9 mouse cellular contexts compared by ENCODE assay signal in the genomic region with DNA sequence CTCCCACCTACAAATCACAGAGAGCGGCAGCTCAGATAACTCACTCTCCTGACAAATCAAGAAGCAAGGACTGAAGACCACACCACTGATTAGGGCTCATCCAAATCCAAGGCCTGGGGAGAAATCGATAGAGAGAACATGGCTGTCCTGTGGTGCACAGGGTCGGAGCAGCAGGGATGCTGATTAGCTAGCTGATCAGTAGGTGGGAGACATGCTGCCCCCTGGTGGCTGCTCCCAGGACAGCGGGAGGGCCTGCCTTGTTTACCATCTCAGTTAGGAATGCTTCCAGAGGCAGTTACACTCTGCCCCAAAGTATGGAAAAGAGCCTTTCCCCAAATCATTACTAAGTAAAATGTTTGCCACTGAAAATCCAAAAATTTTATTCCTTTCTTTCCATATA.
A peak's percentile ranks its signal among the peaks of the same experiment; 100 is the strongest.
DNase-seq lines count a peak whose midpoint lies in the region; ATAC-seq and TF ChIP-seq lines count a peak whose summit lies in the region.
"Had no signal": no experiment of that assay in that cellular context is flagged by ENCODE, and none has a peak within 500 bp of the region (broad histone marks: within the 10 kb centered on the region; RNA-seq: fewer than 3 reads in every experiment).

No protein-coding gene starts in this region.

- intact Hi-C loops in heart, postnatal 10 days (cut with DNase I) = loop anchor here (1.0 to 5.0 kb wide), 3 partner anchors 267 to 611 kb away; no protein-coding TSS in a partner anchor

- no peaks in the 10 kb centered on the region for H3K9me3 ChIP-seq in G1E (replicated peaks)

- no peaks in the 10 kb centered on the region for H3K27me3 ChIP-seq in G1E (ENCODE audit: insufficient read depth, low read length)

- no peak for TF ChIP-seq POLR2A in bone marrow macrophage, adult 2 months (IDR thresholded peaks at IDR 0.05; ENCODE audit: borderline replicate concordance, low read depth, low read length)

- no peaks in the 10 kb centered on the region for H3K4me1 ChIP-seq in G1E (ENCODE audit: insufficient read depth, low read depth, low read length)
- H3K4me1 ChIP-seq in bone marrow macrophage, adult 2 months (ENCODE audit: control insufficient read depth, insufficient read depth, low read length) = no peaks in the 10 kb centered on the region

- no peak overlapping the region for H3K4me3 ChIP-seq in G1E (ENCODE audit: low read depth, low read length)
- H3K4me3 ChIP-seq in bone marrow macrophage, adult 2 months (ENCODE audit: insufficient read depth, low read length) = no peak overlapping the region

- peak; percentile 51 for DNase-seq in G1E (ENCODE audit: low spot score)
- peak; percentile 80 to 88 for DNase-seq in heart, postnatal 10 days
- peak; percentile 89 for DNase-seq in layer of hippocampus, postnatal 10 days (ENCODE audit: low spot score in 2 of 2)
- peak; percentile 37 for DNase-seq in skeletal muscle tissue, adult 2 months (ENCODE audit: low read depth, low spot score)

- no peaks in the 10 kb centered on the region for H3K36me3 ChIP-seq in G1E (replicated peaks)

- ATAC-seq in G1E (ENCODE audit: extremely low read depth, insufficient number of reproducible peaks, low FRiP score, poor library complexity, severe bottlenecking) = no peak
- peak; percentile 76; the same call in 1 of the 2 replicates for ATAC-seq in erythroid progenitor cell, adult 5-6 weeks (replicated peaks; ENCODE audit: low FRiP score, poor library complexity, severe bottlenecking)
- ATAC-seq in megakaryocyte progenitor cell, adult 5-6 weeks (replicated peaks; ENCODE audit: poor library complexity) = peak; percentile 88
- no peak for ATAC-seq in activated CD4-positive, CD25-positive, alpha-beta regulatory T cell, adult 4 months

- no peak overlapping the region for H3K27ac ChIP-seq in bone marrow macrophage, adult 2 months (ENCODE audit: insufficient read depth, low read depth, low read length)
- H3K27ac ChIP-seq: macrophage had no signal

- peak; percentile 70 for TF ChIP-seq CTCF in G1E (IDR thresholded peaks at IDR 0.05; ENCODE audit: low read depth, low read length)
- peak; percentile 68 for TF ChIP-seq CTCF in bone marrow macrophage, adult 2 months (IDR thresholded peaks at IDR 0.05; ENCODE audit: low read depth, low read length)

Comparison
In these comparisons a context has a peak if more than half of its experiments do, and no peak if none do; other contexts are left out.
1. ATAC-seq: peak in erythroid progenitor cell, adult 5-6 weeks (single experiment) and megakaryocyte progenitor cell, adult 5-6 weeks (single experiment); none in G1E (single experiment) and activated CD4-positive, CD25-positive, alpha-beta regulatory T cell, adult 4 months (single experiment).
2. DNase-seq: peak in every context shown above with its lines; median percentile 89 in layer of hippocampus, postnatal 10 days; 84 in heart, postnatal 10 days; 51 in G1E; 37 in skeletal muscle tissue, adult 2 months.